Mouse (Mus musculus): Measurements from ENCODE around the gene Cts8.

Cts8 gene

DNA sequence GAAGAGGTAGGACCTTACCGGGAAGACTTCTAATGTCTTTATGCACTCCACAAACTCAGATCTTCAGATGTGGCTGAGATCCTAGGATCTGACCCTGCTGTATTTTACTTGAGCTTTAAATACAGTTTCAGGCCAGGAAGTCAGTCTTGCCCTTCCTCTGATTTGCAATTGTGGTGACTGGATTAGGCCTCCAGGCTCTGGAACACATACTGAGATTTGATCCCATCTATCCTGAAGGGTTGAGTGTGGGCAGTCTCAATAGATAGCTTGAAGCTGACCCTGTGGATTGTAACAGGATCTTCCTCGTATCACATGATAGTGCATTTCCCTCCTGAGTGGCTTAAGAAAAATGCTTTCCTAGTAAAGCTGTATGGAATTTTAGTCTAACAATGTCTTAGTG lies at the start of gene Cts8:
Gene Cts8 (minus strand): TSS at position 101 of the 400 bp plus-strand sequence.
- in situ Hi-C loops (cut with MboI; ENCODE audit: low pct_unique_long_range_greater_than_20kb in 1 of 2, low sequenced_read_pairs in 2 of 2, unreplicated experiment in 1 of 2): no loop called here

DNA sequence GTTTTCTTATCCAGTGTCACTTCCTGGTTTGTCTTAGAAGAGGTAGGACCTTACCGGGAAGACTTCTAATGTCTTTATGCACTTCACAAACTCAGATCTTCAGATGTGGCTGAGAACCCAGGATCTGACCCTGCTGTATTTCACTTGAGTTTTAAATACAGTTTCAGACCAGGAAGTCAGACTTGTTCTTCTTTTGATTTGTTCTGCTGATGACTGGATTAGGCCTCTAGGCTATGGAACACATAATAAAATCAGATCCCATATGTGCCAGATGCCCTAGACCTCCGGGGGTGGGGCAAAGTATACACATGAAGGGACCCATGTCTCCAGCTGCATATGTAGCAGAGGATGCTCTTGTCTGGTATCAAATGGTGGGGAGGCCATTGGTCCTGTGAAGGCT lies 33.6 kb upstream of the Cts8 start, which contains the start of gene Gm49398:
Gene Gm49398 (minus strand): TSS at position 101 of the 400 bp plus-strand sequence.
- in situ Hi-C loops (cut with MboI; ENCODE audit: low pct_unique_long_range_greater_than_20kb in 1 of 2, low sequenced_read_pairs in 2 of 2, unreplicated experiment in 1 of 2): no loop called here

DNA sequence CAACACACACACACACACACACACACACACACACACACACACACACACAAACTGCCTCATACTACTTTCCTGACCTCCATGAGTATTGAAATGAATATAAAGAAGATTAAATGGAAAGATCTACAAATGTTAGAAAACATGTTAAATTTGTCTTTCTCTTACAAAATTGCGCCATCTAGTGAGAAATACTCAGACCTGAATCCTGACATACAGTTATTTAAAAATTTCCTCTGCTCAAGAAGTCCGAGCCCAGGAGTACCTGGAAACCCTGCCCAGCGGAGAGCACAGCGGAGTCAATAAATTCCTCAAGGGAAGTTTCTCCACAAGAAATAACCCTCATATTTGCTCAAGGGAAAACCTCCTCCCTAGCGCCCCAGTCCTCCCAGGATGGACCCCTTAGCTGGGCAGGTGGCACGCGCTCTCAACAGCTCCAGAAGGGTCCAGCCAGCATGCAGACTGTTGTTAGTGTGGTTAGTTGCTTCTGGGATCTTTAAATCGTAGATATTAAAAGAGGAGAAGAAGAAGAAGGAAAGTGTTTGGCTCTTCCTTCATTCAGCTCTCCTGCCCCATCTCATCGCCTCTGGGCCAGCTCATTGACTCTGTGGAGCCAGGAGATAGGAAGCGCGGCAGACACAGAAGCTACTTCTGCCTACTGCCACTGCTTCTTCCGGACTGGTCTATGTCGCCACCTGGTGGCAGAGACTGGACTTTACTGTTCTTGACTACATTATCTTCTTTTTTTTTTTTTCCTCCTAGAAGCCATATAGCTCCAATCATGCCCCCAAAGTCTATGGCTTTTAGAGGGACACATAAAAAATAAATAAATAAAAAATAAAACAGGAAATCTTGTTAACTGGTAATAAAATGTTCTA lies 13.8 kb downstream of the Cts8 start:
- in situ Hi-C loops (cut with MboI; ENCODE audit: low pct_unique_long_range_greater_than_20kb in 1 of 2, low sequenced_read_pairs in 2 of 2, unreplicated experiment in 1 of 2): loop anchor here in 1 of 2 experiments (25.0 kb wide), 1 partner anchor 254 kb away; no protein-coding TSS in a partner anchor

GRCm38 (mm10) chr13:61203310-61203709 lies 51.8 kb downstream of the Cts8 start, which contains the start of gene Cts6:
TSS of gene Cts6 (minus strand) at chr13:61203410.
- in situ Hi-C loops (cut with MboI; ENCODE audit: low pct_unique_long_range_greater_than_20kb in 1 of 2, low sequenced_read_pairs in 2 of 2, unreplicated experiment in 1 of 2): no loop called here
